Mouse (Mus musculus): ENCODE measurements around the gene Hrc. TPM values are rescaled to one million over a fixed set of nuclear protein-coding genes. Genes with fewer than 3 reads are reported as not detected.
A peak's percentile ranks its signal among the peaks of the same experiment; 100 is the strongest.

The Hrc gene
- polyA plus RNA-seq, 1 experiment: 0.09 TPM

DNA sequence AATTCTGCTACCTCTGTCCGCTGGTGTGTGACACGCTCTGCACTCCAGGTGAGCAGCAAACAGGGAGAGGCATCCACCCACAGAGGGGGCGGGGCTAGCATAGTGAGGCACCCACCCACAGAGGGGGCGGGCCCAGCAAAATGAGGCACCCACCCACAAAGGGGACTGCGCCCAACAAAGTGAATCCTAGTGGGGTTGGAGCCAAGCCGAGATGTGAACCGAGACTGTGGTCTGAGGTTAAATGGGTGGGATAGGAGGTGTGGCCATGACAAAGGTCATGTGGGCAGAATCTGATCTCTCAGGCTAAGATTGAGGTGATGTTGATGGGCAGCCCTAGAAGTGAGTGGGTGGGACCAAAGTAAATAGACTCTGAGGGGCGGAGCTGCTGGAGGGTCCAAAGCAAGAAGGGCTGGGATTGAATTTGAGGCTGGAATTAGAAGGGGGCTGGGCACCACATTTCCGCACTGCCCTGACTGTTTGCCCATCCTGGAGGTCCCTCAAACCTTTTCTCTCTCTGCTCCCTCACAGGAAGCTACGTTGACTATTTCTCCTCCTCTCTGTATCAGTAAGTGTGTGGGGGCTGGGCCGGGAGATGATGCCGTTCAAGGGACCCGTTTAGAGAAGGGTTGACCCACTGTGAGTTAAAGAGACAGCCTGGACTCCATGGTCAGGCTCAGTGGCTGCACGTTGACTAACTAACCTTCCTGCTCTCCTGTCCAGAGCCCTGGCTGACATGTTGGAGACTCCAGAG is 3.2 kb downstream of the Hrc start:
- WGBS: 7% methylated on average over 14 of the region's 14 CpGs
- TF ChIP-seq CTCF (IDR thresholded peaks at IDR 0.05; ENCODE audit: extremely low read depth, insufficient read depth, insufficient read length, insufficient replicate concordance) (no peak), POLR2A (IDR thresholded peaks at IDR 0.05; ENCODE audit: low read depth, low read length) (no peak)

GRCm38 (mm10) chr7:45339410-45340065 is 4.4 kb downstream of the Hrc start:
- Histone ChIP-seq H3K4me1 (ENCODE audit: control insufficient read depth, insufficient read depth, insufficient read length) (peaks cover 19% of the 10 kb centered on the region; the same call in 1 of the 2 replicates), H3K27me3 (ENCODE audit: control insufficient read depth, insufficient read depth, low read length) (peaks cover 15% of the 10 kb centered on the region), H3K4me3 (ENCODE audit: extremely low read depth, insufficient read depth, insufficient read length) (peak overlapping the region; percentile 50; the same call in 1 of the 2 replicates), H3K36me3 (ENCODE audit: control insufficient read depth, insufficient read depth, low read length) (no peaks in the 10 kb centered on the region), H3K27ac (ENCODE audit: insufficient read depth, low read length) (no peak overlapping the region)
- peak; percentile 15 to 38 for DNase-seq (ENCODE audit: low read depth in 1 of 2, low spot score in 2 of 2)
- under 1% methylated on average over 37 of the region's 39 CpGs for WGBS
- TF ChIP-seq POLR2A (IDR thresholded peaks at IDR 0.05; ENCODE audit: low read depth, low read length) (no peak), CTCF (IDR thresholded peaks at IDR 0.05; ENCODE audit: extremely low read depth, insufficient read depth, insufficient read length, insufficient replicate concordance) (no peak)

More for the DNA sequence above, 3.2 kb downstream of the Hrc start:
- Histone ChIP-seq H3K4me3 (ENCODE audit: extremely low read depth, insufficient read depth, insufficient read length) (no peak overlapping the region), H3K4me1 (ENCODE audit: control insufficient read depth, insufficient read depth, insufficient read length) (peaks cover 24% of the 10 kb centered on the region; the same call in 1 of the 2 replicates), H3K27ac (ENCODE audit: insufficient read depth, low read length) (no peak overlapping the region), H3K36me3 (ENCODE audit: control insufficient read depth, insufficient read depth, low read length) (no peaks in the 10 kb centered on the region), H3K27me3 (ENCODE audit: control insufficient read depth, insufficient read depth, low read length) (peaks cover 15% of the 10 kb centered on the region)
- peak in 1 of 2 experiments; percentile 22 for DNase-seq (ENCODE audit: low read depth in 1 of 2, low spot score in 2 of 2)

GRCm38 (mm10) chr7:45340066-45340442 is 5.0 kb downstream of the Hrc start:
- TF ChIP-seq POLR2A (IDR thresholded peaks at IDR 0.05; ENCODE audit: low read depth, low read length) (no peak), CTCF (IDR thresholded peaks at IDR 0.05; ENCODE audit: extremely low read depth, insufficient read depth, insufficient read length, insufficient replicate concordance) (no peak)
- Histone ChIP-seq H3K36me3 (ENCODE audit: control insufficient read depth, insufficient read depth, low read length) (no peaks in the 10 kb centered on the region), H3K4me1 (ENCODE audit: control insufficient read depth, insufficient read depth, insufficient read length) (peaks cover 19% of the 10 kb centered on the region; the same call in 1 of the 2 replicates), H3K4me3 (ENCODE audit: extremely low read depth, insufficient read depth, insufficient read length) (0 out of 2 replicates have a peak overlapping the region, but pooled peaks have one; percentile 50), H3K27ac (ENCODE audit: insufficient read depth, low read length) (no peak overlapping the region), H3K27me3 (ENCODE audit: control insufficient read depth, insufficient read depth, low read length) (peaks cover 15% of the 10 kb centered on the region)
- no peak for DNase-seq (ENCODE audit: low read depth in 1 of 2, low spot score in 2 of 2)
- 4% methylated on average over 11 of the region's 11 CpGs for WGBS

- Histone ChIP-seq H3K27ac (ENCODE audit: insufficient read depth, low read length) (no peak overlapping the region), H3K27me3 (ENCODE audit: control insufficient read depth, insufficient read depth, low read length) (peaks cover 15% of the 10 kb centered on the region), H3K36me3 (ENCODE audit: control insufficient read depth, insufficient read depth, low read length) (no peaks in the 10 kb centered on the region), H3K4me3 (ENCODE audit: extremely low read depth, insufficient read depth, insufficient read length) (no peak overlapping the region), H3K4me1 (ENCODE audit: control insufficient read depth, insufficient read depth, insufficient read length) (peaks cover 19% of the 10 kb centered on the region; the same call in 1 of the 2 replicates)
- no peak for DNase-seq (ENCODE audit: low read depth in 1 of 2, low spot score in 2 of 2)
- 2% methylated on average over 11 of the region's 11 CpGs for WGBS
- TF ChIP-seq CTCF (IDR thresholded peaks at IDR 0.05; ENCODE audit: extremely low read depth, insufficient read depth, insufficient read length, insufficient replicate concordance) (no peak), POLR2A (IDR thresholded peaks at IDR 0.05; ENCODE audit: low read depth, low read length) (no peak)
Measured at GRCm38 (mm10) chr7:45340669-45341068, 5.6 kb downstream of the Hrc start.

DNA sequence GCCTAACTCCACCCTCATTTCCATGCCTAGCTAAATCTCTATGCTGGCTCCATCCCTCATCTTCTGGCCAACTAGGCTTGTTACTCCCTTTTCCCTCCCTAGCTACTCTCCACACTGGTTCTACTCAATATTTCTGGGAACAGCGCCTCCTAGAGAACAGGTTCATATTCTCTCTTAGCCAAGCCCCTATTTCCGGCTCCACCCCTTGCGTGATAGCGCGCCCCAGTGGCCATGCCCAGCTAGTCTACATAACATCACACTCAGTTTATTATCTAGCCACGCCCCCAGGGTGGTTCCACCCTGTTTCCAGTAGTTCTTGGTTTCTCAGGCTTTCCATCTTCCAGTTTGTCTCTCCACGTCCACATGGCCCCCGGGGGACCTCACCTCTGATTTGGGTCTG is 6.2 kb downstream of the Hrc start:
- Histone ChIP-seq H3K27me3 (ENCODE audit: control insufficient read depth, insufficient read depth, low read length) (peaks cover 15% of the 10 kb centered on the region), H3K27ac (ENCODE audit: insufficient read depth, low read length) (no peak overlapping the region), H3K4me1 (ENCODE audit: control insufficient read depth, insufficient read depth, insufficient read length) (peaks cover 19% of the 10 kb centered on the region; the same call in 1 of the 2 replicates), H3K36me3 (ENCODE audit: control insufficient read depth, insufficient read depth, low read length) (no peaks in the 10 kb centered on the region), H3K4me3 (ENCODE audit: extremely low read depth, insufficient read depth, insufficient read length) (no peak overlapping the region)
- peak; percentile 62 to 69 for DNase-seq (ENCODE audit: low read depth in 1 of 2, low spot score in 2 of 2)
- 6% methylated on average over 8 of the region's 8 CpGs for WGBS
- TF ChIP-seq CTCF (IDR thresholded peaks at IDR 0.05; ENCODE audit: extremely low read depth, insufficient read depth, insufficient read length, insufficient replicate concordance) (peak; percentile 25; the same call in 1 of the 2 replicates), POLR2A (IDR thresholded peaks at IDR 0.05; ENCODE audit: low read depth, low read length) (no peak)

DNA sequence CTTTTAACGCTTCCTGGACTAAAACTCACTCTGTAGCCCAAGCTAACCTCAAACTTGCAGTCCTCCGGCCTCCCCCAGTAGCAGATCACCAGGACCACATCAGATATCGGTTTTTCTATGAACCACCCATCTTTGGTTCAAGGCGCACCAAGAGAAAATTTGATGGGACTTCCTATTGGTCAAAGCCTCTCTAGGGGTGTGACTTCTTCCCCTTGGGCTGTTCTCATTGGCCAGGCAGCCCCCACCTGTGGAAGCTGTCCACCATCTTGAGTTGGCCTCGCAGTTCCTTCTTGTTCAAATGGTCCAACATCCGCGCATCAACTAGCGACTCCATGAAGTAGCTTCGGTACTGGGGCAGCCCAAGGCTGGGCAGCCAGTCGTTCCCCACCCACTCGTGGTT is 7.0 kb downstream of the Hrc start:
- H3K27ac ChIP-seq (ENCODE audit: insufficient read depth, low read length): no peak overlapping the region
- peaks cover 15% of the 10 kb centered on the region for H3K27me3 ChIP-seq (ENCODE audit: control insufficient read depth, insufficient read depth, low read length)
- no peak overlapping the region for H3K4me3 ChIP-seq (ENCODE audit: extremely low read depth, insufficient read depth, insufficient read length)
- H3K4me1 ChIP-seq (ENCODE audit: control insufficient read depth, insufficient read depth, insufficient read length): peaks cover 22% of the 10 kb centered on the region
- 89% methylated on average over 11 of the region's 11 CpGs for WGBS
- no peak for DNase-seq (ENCODE audit: low read depth in 1 of 2, low spot score in 2 of 2)
- no peaks in the 10 kb centered on the region for H3K36me3 ChIP-seq (ENCODE audit: control insufficient read depth, insufficient read depth, low read length)
- no peak for TF ChIP-seq POLR2A (IDR thresholded peaks at IDR 0.05; ENCODE audit: low read depth, low read length)
- TF ChIP-seq CTCF (IDR thresholded peaks at IDR 0.05; ENCODE audit: extremely low read depth, insufficient read depth, insufficient read length, insufficient replicate concordance): no peak

Measured in spleen, adult 2 months (tissue).